Mouse (Mus musculus) urinary bladder, adult 18-20 months (tissue): Measurements from ENCODE around the gene Gm13199.

Experiments
- DNase-seq, 2 experiments: peaks; one replicate each; pipeline ENCODE4 v3.0.0; 2022; ENCODE audit warnings: low spot score in 2 of 2, mixed read lengths in 2 of 2

Gm13199 gene

GRCm38 (mm10) chr2:5862834-5863233 lies at the start of gene Gm13199:
Gene Gm13199, minus strand, starts transcription at chr2:5862934.
- no peak for DNase-seq

GRCm38 (mm10) chr2:5911282-5911965 lies 48.7 kb upstream of the Gm13199 start:
- DNase-seq = no peak

- DNase-seq = no peak
These were observed 43.9 kb upstream of the Gm13199 start for GRCm38 (mm10) chr2:5906625-5907024.

GRCm38 (mm10) chr2:5906092-5906491 lies 43.4 kb upstream of the Gm13199 start:
- no peak for DNase-seq

- DNase-seq = no peak
These were observed 37.4 kb upstream of the Gm13199 start for GRCm38 (mm10) chr2:5900145-5900544.

- DNase-seq = peak; percentile 98 to 100
These were observed 32.3 kb upstream of the Gm13199 start, which contains the start of gene Sec61a2 for GRCm38 (mm10) chr2:5894843-5895570. Gene Sec61a2, minus strand, starts transcription at chr2:5895432.

- no peak for DNase-seq
These were observed 31.6 kb upstream of the Gm13199 start for GRCm38 (mm10) chr2:5894296-5894695.

- no peak for DNase-seq
These were observed 26.7 kb upstream of the Gm13199 start for GRCm38 (mm10) chr2:5889412-5889811.

- no peak for DNase-seq
These were observed 26.1 kb upstream of the Gm13199 start for GRCm38 (mm10) chr2:5888865-5889264.

- no peak for DNase-seq
These were observed 14.7 kb upstream of the Gm13199 start for GRCm38 (mm10) chr2:5877446-5877845.

- DNase-seq = no peak
These were observed 7.0 kb upstream of the Gm13199 start for GRCm38 (mm10) chr2:5869746-5870145.

GRCm38 (mm10) chr2:5867681-5868080 lies 4.9 kb upstream of the Gm13199 start:
- no peak for DNase-seq

- DNase-seq = no peak
These were observed 10.9 kb downstream of the Gm13199 start for GRCm38 (mm10) chr2:5851866-5852265.

- DNase-seq = no peak
These were observed 11.6 kb downstream of the Gm13199 start for GRCm38 (mm10) chr2:5851116-5851515.

GRCm38 (mm10) chr2:5845826-5846225 lies 16.9 kb downstream of the Gm13199 start:
- DNase-seq = no peak

GRCm38 (mm10) chr2:5844873-5845631 lies 17.7 kb downstream of the Gm13199 start, which contains the start of the genes Nudt5 and Cdc123:
Gene Nudt5, plus strand, starts transcription at chr2:5845019.
Gene Cdc123, minus strand, starts transcription at chr2:5845164.
- peak; percentile 80 for DNase-seq

- DNase-seq = no peak
These were observed 18.4 kb downstream of the Gm13199 start for GRCm38 (mm10) chr2:5844181-5844872.

GRCm38 (mm10) chr2:5840815-5841214 lies 21.9 kb downstream of the Gm13199 start:
- DNase-seq = no peak

GRCm38 (mm10) chr2:5825265-5825913 lies 37.3 kb downstream of the Gm13199 start:
- DNase-seq = no peak

- no peak for DNase-seq
These were observed 38.0 kb downstream of the Gm13199 start for GRCm38 (mm10) chr2:5824685-5825084.

GRCm38 (mm10) chr2:5824213-5824612 lies 38.5 kb downstream of the Gm13199 start:
- DNase-seq = no peak
